Mouse (Mus musculus) hindbrain, postnatal 0 days (tissue): ENCODE data around the gene Krt12. TPM values are rescaled to one million over a fixed set of nuclear protein-coding genes. Genes with fewer than 3 reads are reported as not detected.

Experiments
- ATAC-seq: fragments of 200-750 bp; cut with Nextera tagmentation; 2 replicates; pipeline ENCODE4 v1.8.0; 2017; ENCODE audit warnings: mild to moderate bottlenecking, moderate TSS enrichment, moderate library complexity
- DNase-seq: peaks from one replicate; pipeline ENCODE4 v3.0.0-alpha.2; 2015; ENCODE audit warnings: low spot score
- H3K27ac ChIP-seq: fragments of 300-500 bp; sonication (generic); 2 replicates; pipeline ENCODE4 v1.5.1; 2014; ENCODE audit warnings: mild to moderate bottlenecking
- H3K27me3 ChIP-seq: fragments of 300-500 bp; sonication (generic); 2 replicates; pipeline ENCODE4 v1.6.1; 2014; ENCODE audit warnings: low read length, mixed read lengths; ENCODE audit not compliant: insufficient read depth
- H3K36me3 ChIP-seq: fragments of 300-500 bp; sonication (generic); 2 replicates; pipeline ENCODE4 v1.6.1; 2014; ENCODE audit warnings: low read length, mixed read lengths; ENCODE audit not compliant: insufficient read depth
- H3K4me1 ChIP-seq: fragments of 300-500 bp; sonication (generic); 2 replicates; pipeline ENCODE4 v1.6.1; 2014; ENCODE audit warnings: antibody characterized with exemption, low read length, mixed read lengths; ENCODE audit not compliant: insufficient read depth
- H3K4me2 ChIP-seq: fragments of 300-500 bp; sonication (generic); 2 replicates; pipeline ENCODE4 v1.6.1; 2014; ENCODE audit warnings: low read depth, mild to moderate bottlenecking, low read length, moderate library complexity, mixed read lengths
- H3K4me3 ChIP-seq: fragments of 300-500 bp; sonication (generic); 2 replicates; pipeline ENCODE4 v1.5.1; 2014; ENCODE audit warnings: low read length
- H3K9ac ChIP-seq: fragments of 300-500 bp; sonication (generic); replicated peaks from 2 replicates; pipeline ENCODE4 v1.6.1; 2014; ENCODE audit warnings: mild to moderate bottlenecking, low read length, moderate library complexity, mixed read lengths
- H3K9me3 ChIP-seq: fragments of 300-500 bp; sonication (generic); 2 replicates; pipeline ENCODE4 v1.6.1; 2016; ENCODE audit warnings: low read length, mixed read lengths
- CTCF ChIP-seq: IDR thresholded peaks from 2 replicates; pipeline ENCODE4 v1.5.1; 2016; ENCODE audit warnings: antibody characterized with exemption, control low read depth, low read depth
- WGBS: fragments of 180-500 bp; shearing (Covaris S2); extraction: QIAGEN DNeasy Blood & Tissue Kit; methylation state at CpG from one replicate; pipeline ENCODE4 v1.1.7; 2014; 5-methylcytosine and 5-hydroxymethylcytosine counted together
- polyA plus RNA-seq: library from polyadenylated mRNA; unstranded; fragments of >200 nt; fragmentation: Nextera tagmentation; extraction: Ambion mirVana; gene quantifications from 2 replicates; pipeline ENCODE4 v1.2.1, GENCODE M21; 2015
- total RNA-seq: library from RNA; depleted of rRNA; stranded (reverse); fragments of >200 nt; gene quantifications from 2 replicates; pipeline ENCODE4 v1.2.3, GENCODE M21; 2014; rRNA removed

Krt12 gene
- total and polyA plus RNA-seq, 2 experiments from 2014 or later: 0.50 to 0.68 TPM

GRCm38 (mm10) chr11:99369853-99370451 is 52.1 kb downstream of the Krt12 start:
- DNase-seq (peak; percentile 75), ATAC-seq (peak; percentile 89)
- no peaks in the 10 kb centered on the region for H3K36me3 ChIP-seq
- no peaks in the 10 kb centered on the region for H3K27me3 ChIP-seq
- no peaks in the 10 kb centered on the region for H3K4me1 ChIP-seq
- H3K27ac ChIP-seq: peak overlapping the region; percentile 71; the same call in 1 of the 2 replicates
- no peak for TF ChIP-seq CTCF
- 71% methylated on average over 8 of the region's 8 CpGs for WGBS
- H3K9me3 ChIP-seq: no peaks in the 10 kb centered on the region
- no peak overlapping the region for H3K9ac ChIP-seq
- H3K4me2 ChIP-seq: no peak overlapping the region
- H3K4me3 ChIP-seq: no peak overlapping the region

- no peaks in the 10 kb centered on the region for H3K4me1 ChIP-seq
- ATAC-seq (no peak), DNase-seq (peak; percentile 53)
- H3K9ac ChIP-seq: no peak overlapping the region
- no peaks in the 10 kb centered on the region for H3K27me3 ChIP-seq
- no peaks in the 10 kb centered on the region for H3K36me3 ChIP-seq
- TF ChIP-seq CTCF: peak; percentile 68
- 19% methylated on average over 3 of the region's 3 CpGs for WGBS
- no peak overlapping the region for H3K4me3 ChIP-seq
- no peak overlapping the region for H3K4me2 ChIP-seq
- no peaks in the 10 kb centered on the region for H3K9me3 ChIP-seq
- H3K27ac ChIP-seq: peak overlapping the region; percentile 71; the same call in 1 of the 2 replicates
These were observed 52.8 kb downstream of the Krt12 start for GRCm38 (mm10) chr11:99369229-99369628.

- ATAC-seq (no peak), DNase-seq (peak; percentile 10)
- H3K9me3 ChIP-seq: no peaks in the 10 kb centered on the region
- no peak overlapping the region for H3K4me3 ChIP-seq
- no peaks in the 10 kb centered on the region for H3K4me1 ChIP-seq
- WGBS: 45% methylated on average over 10 of the region's 10 CpGs
- H3K27me3 ChIP-seq: no peaks in the 10 kb centered on the region
- no peak overlapping the region for H3K27ac ChIP-seq
- peak; percentile 37 for TF ChIP-seq CTCF
- no peaks in the 10 kb centered on the region for H3K36me3 ChIP-seq
- H3K9ac ChIP-seq: no peak overlapping the region
- no peak overlapping the region for H3K4me2 ChIP-seq
These were observed 55.3 kb downstream of the Krt12 start for GRCm38 (mm10) chr11:99366791-99367190.

Other genes starting within 250 kb of the Krt12 start
- 60.6 and 66.7 TPM in 2 replicates for gene Smarce1, start 191.2 kb downstream of the Krt12 start, total RNA-seq
- 186 and 188 TPM in 2 replicates for gene Smarce1, start 191.2 kb downstream of the Krt12 start, polyA plus RNA-seq
- 9.0 and 10.7 TPM in 2 replicates for gene Krt222, start 178.2 kb downstream of the Krt12 start, total RNA-seq
- gene Krt222, start 178.2 kb downstream of the Krt12 start, polyA plus RNA-seq: 12.8 and 12.9 TPM in 2 replicates
- not detected in 2 replicates for gene Krt24, start 137.0 kb downstream of the Krt12 start, total RNA-seq
- 0.23 and 0.32 TPM in 2 replicates for gene Krt24, start 137.0 kb downstream of the Krt12 start, polyA plus RNA-seq
- gene Krt25, start 99.3 kb downstream of the Krt12 start, total RNA-seq: 1.3 and 1.4 TPM in 2 replicates
- gene Krt25, start 99.3 kb downstream of the Krt12 start, polyA plus RNA-seq: 1.3 and 1.4 TPM in 2 replicates
- gene Krt26, start 84.3 kb downstream of the Krt12 start, total RNA-seq: 0.50 and 0.99 TPM in 2 replicates
- gene Krt26, start 84.3 kb downstream of the Krt12 start, polyA plus RNA-seq: 0.50 and 0.79 TPM in 2 replicates
- gene Krt27, start 71.2 kb downstream of the Krt12 start, total RNA-seq: 0.40 and 0.89 TPM in 2 replicates
- 0.34 and 0.35 TPM in 2 replicates for gene Krt27, start 71.2 kb downstream of the Krt12 start, polyA plus RNA-seq
- gene Krt28, start 47.4 kb downstream of the Krt12 start, total RNA-seq: 0.05 and 0.75 TPM in 2 replicates
- 0.58 and 0.67 TPM in 2 replicates for gene Krt28, start 47.4 kb downstream of the Krt12 start, polyA plus RNA-seq
- gene Krt10, start 32.9 kb downstream of the Krt12 start, total RNA-seq: 1.7 and 1.9 TPM in 2 replicates
- 40.4 and 45.1 TPM in 2 replicates for gene Krt10, start 32.9 kb downstream of the Krt12 start, polyA plus RNA-seq
- gene Krt20, start 15.9 kb upstream of the Krt12 start, total RNA-seq: 0.18 TPM in 1 of 2 replicates, not detected in the other
- gene Krt20, start 15.9 kb upstream of the Krt12 start, polyA plus RNA-seq: 0.11 and 0.24 TPM in 2 replicates
- not detected in 2 replicates for gene Krt23, start 70.9 kb upstream of the Krt12 start, total RNA-seq
- gene Krt23, start 70.9 kb upstream of the Krt12 start, polyA plus RNA-seq: 0.40 and 0.41 TPM in 2 replicates
- gene Krt39, start 99.1 kb upstream of the Krt12 start, total RNA-seq: not detected in 2 replicates
- not detected in 2 replicates for gene Krt39, start 99.1 kb upstream of the Krt12 start, polyA plus RNA-seq
- not detected in 2 replicates for gene Krt40, start 120.9 kb upstream of the Krt12 start, total RNA-seq
- gene Krt40, start 120.9 kb upstream of the Krt12 start, polyA plus RNA-seq: not detected in 2 replicates
- not detected in 2 replicates for gene Krtap3-3, start 128.6 kb upstream of the Krt12 start, total RNA-seq
- not detected in 2 replicates for gene Krtap3-3, start 128.6 kb upstream of the Krt12 start, polyA plus RNA-seq
- gene Krtap3-2, start 134.6 kb upstream of the Krt12 start, total RNA-seq: not detected in 2 replicates
- gene Krtap3-2, start 134.6 kb upstream of the Krt12 start, polyA plus RNA-seq: not detected in 2 replicates
- not detected in 2 replicates for gene Gm11939, start 137.2 kb upstream of the Krt12 start, total RNA-seq
- not detected in 2 replicates for gene Gm11939, start 137.2 kb upstream of the Krt12 start, polyA plus RNA-seq
- gene Krtap3-1, start 144.4 kb upstream of the Krt12 start, total RNA-seq: not detected in 2 replicates
- gene Krtap3-1, start 144.4 kb upstream of the Krt12 start, polyA plus RNA-seq: not detected in 2 replicates
- gene Krtap1-5, start 158.8 kb upstream of the Krt12 start, total RNA-seq: not detected in 2 replicates
- not detected in 2 replicates for gene Krtap1-5, start 158.8 kb upstream of the Krt12 start, polyA plus RNA-seq
- gene Krtap1-4, start 161.4 kb upstream of the Krt12 start, total RNA-seq: not detected in 2 replicates
- gene Krtap1-4, start 161.4 kb upstream of the Krt12 start, polyA plus RNA-seq: not detected in 2 replicates
- gene Krtap1-3, start 169.1 kb upstream of the Krt12 start, total RNA-seq: not detected in 2 replicates
- not detected in 2 replicates for gene Krtap1-3, start 169.1 kb upstream of the Krt12 start, polyA plus RNA-seq
- not detected in 2 replicates for gene Krtap9-3, start 175.8 kb upstream of the Krt12 start, total RNA-seq
- gene Krtap9-3, start 175.8 kb upstream of the Krt12 start, polyA plus RNA-seq: not detected in 2 replicates
- not detected in 2 replicates for gene Gm11938, start 181.0 kb upstream of the Krt12 start, total RNA-seq
- gene Gm11938, start 181.0 kb upstream of the Krt12 start, polyA plus RNA-seq: not detected in 2 replicates
- gene Gm11937, start 187.9 kb upstream of the Krt12 start, total RNA-seq: not detected in 2 replicates
- gene Gm11937, start 187.9 kb upstream of the Krt12 start, polyA plus RNA-seq: not detected in 2 replicates
- gene Krtap2-4, start 192.6 kb upstream of the Krt12 start, total RNA-seq: 2.8 TPM in 1 of 2 replicates, not detected in the other
- gene Krtap2-4, start 192.6 kb upstream of the Krt12 start, polyA plus RNA-seq: not detected in 2 replicates
- not detected in 2 replicates for gene Gm11562, start 198.2 kb upstream of the Krt12 start, total RNA-seq
- gene Gm11562, start 198.2 kb upstream of the Krt12 start, polyA plus RNA-seq: not detected in 2 replicates
- not detected in 2 replicates for gene Krtap4-1, start 206.0 kb upstream of the Krt12 start, total RNA-seq
- not detected in 2 replicates for gene Krtap4-1, start 206.0 kb upstream of the Krt12 start, polyA plus RNA-seq
- gene Krtap4-2, start 212.8 kb upstream of the Krt12 start, total RNA-seq: not detected in 2 replicates
- not detected in 2 replicates for gene Krtap4-2, start 212.8 kb upstream of the Krt12 start, polyA plus RNA-seq
- not detected in 2 replicates for gene Krtap4-7, start 221.8 kb upstream of the Krt12 start, total RNA-seq
- gene Krtap4-7, start 221.8 kb upstream of the Krt12 start, polyA plus RNA-seq: not detected in 2 replicates
- not detected in 2 replicates for gene Gm11555, start 228.0 kb upstream of the Krt12 start, total RNA-seq
- not detected in 2 replicates for gene Gm11555, start 228.0 kb upstream of the Krt12 start, polyA plus RNA-seq
- not detected in 2 replicates for gene Gm11563, start 236.7 kb upstream of the Krt12 start, total RNA-seq
- not detected in 2 replicates for gene Gm11563, start 236.7 kb upstream of the Krt12 start, polyA plus RNA-seq
- gene Krtap4-6, start 243.7 kb upstream of the Krt12 start, total RNA-seq: not detected in 2 replicates
- not detected in 2 replicates for gene Krtap4-6, start 243.7 kb upstream of the Krt12 start, polyA plus RNA-seq